Mouse (Mus musculus) cerebral cortex, adult 2 months (tissue): ENCODE measurements around the gene Chrd.

ENCODE experiments used
- WGBS: fragments of 180-500 bp; shearing (Covaris S2); methylation state at CpG from one replicate; pipeline ENCODE4 v1.1.7; 2018; 5-methylcytosine and 5-hydroxymethylcytosine counted together

Gene Chrd

DNA sequence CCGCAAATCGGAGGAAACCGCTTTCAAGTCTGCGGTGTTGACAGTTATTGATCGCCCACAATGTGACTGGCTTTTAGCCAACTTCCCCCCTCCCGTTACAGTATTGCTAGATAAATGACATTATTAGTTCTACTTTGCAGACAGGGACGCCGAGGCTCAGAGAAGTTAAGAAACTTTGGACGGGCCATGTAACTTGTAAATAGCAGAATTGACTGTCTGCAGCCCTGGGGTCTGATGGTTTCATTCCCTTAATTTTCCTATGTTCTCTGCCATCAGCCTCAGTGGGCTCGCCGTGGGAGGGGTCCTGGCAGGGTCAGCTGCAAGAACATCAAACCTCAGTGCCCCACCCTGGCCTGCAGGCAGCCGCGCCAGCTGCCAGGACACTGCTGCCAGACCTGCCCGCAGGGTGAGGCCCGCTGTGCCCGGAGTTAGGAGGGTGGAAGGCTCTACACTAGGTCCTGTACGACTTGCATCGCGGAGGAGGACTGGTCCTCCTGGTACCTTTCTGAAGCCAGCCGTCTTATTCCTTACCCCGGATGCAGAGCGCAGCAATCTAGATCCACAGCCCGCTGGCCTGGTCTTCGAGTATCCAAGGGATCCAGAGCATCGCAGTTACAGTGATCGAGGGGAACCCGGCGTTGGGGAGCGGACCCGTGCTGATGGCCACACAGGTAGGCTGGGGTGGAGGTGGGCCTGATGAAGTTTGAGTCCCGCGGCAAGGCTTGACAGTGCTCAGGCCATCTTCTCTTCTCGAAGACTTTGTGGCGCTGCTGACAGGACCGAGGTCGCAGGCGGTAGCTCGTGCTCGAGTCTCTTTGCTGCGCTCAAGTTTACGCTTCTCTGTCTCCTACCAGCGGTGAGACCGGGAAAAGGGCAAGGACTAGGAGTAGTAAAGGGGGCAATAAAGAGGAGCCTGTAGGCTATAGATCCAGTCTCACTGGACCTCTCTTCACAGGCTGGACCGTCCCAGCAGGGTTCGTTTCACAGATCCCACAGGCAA, 1.1 kb downstream of the Chrd start, which contains the start of gene Thpo:
Gene Thpo, minus strand, starts transcription at position 781 of the 1,000 bp plus-strand sequence.
- 14% methylated on average over 45 of the region's 45 CpGs for WGBS

DNA sequence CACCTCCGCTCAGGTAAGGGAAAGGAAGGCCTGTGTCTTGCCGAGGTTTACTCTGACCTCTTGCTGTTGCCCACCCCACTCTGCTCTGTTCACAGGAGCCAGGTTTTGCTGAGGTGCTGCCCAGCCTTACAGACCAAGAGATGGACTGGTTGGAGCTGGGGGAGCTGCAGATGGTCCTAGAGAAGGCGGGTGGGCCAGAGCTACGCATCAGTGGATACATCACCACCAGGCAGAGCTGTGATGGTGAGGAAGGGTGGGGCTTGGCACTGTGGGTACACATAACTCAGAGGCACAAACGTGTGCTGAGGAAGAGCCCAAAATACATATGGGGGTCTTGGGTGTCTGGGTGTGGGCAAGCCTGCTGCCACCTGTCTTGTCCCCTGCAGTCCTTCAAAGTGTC, 2.7 kb downstream of the Chrd start:
- WGBS, result 81% methylated on average over 5 of the region's 5 CpGs

DNA sequence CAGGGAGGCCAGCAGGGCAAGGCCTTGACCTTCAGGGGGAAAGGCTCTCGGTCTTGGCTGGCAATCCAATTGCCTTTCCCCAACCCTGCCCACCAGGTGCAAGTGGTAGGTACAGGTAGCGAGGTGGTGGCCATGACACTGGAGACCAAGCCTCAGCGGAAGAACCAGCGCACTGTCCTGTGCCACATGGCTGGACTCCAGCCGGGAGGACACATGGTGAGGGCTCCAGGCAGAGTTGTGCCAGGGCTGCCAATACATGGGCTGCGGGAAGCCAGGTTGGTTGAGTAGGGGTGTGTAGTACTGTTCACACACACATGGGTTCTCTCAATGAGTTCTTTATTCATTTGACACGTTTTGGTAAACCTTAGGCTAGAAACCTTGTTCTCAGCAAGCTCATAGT, 3.2 kb downstream of the Chrd start:
- 91% methylated on average over 7 of the region's 7 CpGs for WGBS

DNA sequence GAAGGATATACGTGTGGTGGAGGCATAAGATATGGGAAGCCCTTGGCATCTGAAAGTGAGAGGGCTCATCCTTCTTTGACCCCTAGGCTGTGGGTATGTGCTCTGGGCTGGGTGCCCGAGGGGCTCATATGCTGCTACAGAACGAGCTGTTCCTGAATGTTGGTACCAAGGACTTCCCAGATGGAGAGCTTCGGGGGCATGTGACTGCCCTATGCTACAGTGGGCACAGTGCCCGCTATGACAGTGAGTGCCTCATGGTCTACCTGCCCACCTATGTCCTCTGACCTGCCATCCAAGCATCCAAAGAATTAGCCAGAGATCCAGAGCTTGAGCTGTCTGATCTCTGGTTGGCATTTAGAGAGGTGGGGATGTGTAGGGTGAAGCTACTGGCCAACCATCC, 3.9 kb downstream of the Chrd start:
- WGBS, result 86% methylated on average over 5 of the region's 5 CpGs

DNA sequence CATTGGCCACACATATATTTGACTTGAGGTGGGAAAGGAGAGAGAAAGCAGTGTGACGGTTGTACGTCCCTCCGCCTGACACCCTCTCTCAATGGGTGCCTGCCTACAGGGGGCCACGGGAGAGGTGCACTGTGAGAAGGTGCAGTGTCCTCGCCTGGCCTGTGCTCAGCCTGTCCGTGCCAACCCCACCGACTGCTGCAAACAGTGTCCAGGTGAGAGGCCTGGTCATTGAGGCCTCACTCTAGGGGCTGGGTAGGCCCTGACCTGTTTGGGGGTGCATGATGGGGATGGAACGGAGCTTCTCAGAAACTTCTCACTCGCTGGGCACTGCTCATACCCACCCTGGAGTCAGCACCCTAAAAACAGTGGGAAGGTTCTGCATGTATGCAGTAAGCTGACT, 6.9 kb downstream of the Chrd start:
- WGBS, result 96% methylated on average over 9 of the region's 9 CpGs

DNA sequence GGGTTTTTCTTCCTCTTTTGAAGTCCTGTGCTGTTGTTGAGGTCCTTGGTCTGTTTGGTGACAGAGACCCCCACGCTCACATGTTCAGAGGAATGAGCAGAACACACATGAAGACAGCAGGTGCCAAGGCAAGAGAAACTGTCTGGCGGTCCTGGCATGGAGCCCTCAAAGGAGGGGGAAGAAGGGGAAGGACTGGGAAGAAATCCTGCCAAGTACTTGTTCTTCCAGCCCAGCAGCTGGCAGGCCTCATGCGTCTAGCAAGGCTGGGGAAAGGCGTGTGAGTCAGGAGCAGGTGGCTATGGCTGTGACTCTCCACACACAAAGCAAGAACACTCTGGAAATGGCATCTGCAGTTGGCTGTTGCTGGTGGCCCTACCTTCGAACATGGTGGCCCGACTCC, 13.7 kb downstream of the Chrd start:
- 27% methylated on average over 6 of the region's 6 CpGs for WGBS

DNA sequence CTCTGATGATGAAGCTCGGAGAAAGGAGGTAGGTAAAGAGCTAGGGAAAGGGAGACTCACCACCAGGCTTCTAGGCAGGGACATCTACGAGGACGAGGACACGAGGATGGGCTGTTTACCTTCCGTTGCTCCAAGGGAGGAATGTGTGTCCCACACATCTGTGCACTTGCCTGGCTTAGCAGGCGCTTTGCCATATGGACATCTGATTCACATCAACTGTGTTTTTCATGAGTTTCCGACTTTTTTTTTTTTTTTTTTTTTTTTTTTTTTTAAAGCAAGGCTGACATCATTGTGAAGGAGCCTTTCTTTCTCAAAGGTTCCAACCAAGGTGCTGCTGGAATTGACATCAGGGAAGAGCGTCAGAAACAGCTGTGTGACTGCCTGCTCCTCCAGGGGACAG, 17.6 kb downstream of the Chrd start:
- WGBS, result 44% methylated on average over 8 of the region's 8 CpGs

DNA sequence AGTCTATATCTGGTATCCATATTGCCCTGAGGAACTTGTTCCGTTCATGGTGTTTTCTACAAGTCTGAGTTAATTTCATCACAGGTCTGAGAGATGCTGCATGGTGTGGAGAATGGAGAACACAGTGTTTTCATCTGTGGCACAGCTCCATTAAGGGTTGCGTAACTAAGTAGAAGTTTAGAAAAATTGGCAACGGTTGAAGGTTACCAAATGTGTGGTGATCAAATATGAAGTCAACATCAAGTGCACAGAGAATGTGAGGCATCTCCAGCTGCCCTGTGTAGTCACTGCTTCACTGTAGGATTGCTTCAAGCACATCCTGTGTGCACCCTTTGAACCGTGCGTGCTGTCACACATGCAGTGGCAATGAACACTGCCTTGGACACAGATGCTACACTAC, 23.1 kb downstream of the Chrd start:
- 91% methylated on average over 5 of the region's 5 CpGs for WGBS

DNA sequence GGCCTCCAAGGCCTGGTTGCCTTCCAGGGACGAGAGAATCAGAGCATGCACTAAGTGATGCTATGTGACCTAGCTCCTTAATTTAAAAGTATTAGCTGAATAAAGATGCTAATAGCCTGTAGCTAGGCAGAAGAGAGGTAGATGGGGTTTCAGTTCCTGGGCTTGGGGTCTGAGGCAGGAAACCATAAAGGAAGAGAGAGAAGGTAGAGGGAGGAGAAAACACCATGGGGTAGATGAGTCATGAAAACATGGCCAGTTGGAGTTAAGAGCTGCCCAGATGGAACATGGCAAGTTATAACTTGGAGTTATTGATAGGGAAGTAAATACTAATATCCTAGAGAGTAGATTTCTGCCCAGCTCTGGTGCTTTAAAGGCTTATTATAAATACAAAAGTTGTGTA, 24.5 kb downstream of the Chrd start:
- 85% methylated on average over 1 of the region's 1 CpGs for WGBS

DNA sequence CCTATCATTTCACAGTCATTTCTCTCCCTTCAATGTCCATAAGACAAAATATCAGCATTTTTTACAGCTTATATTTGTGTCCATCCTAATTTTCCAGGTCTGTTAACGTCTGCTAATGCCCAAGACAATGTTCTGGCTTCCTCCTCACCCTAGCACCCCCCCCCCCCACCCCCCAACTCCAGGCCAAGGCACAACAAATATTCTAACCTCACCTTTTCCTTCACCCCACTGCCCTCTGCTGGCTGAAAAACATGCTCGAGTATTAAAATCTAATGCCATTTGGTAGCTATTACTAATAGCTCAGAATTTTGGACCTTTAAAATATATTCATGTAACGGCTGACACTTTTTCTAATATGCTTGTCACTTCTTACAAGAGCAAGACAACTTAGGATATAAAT, 28.8 kb downstream of the Chrd start:
- WGBS, result 16% methylated on average over 3 of the region's 3 CpGs

DNA sequence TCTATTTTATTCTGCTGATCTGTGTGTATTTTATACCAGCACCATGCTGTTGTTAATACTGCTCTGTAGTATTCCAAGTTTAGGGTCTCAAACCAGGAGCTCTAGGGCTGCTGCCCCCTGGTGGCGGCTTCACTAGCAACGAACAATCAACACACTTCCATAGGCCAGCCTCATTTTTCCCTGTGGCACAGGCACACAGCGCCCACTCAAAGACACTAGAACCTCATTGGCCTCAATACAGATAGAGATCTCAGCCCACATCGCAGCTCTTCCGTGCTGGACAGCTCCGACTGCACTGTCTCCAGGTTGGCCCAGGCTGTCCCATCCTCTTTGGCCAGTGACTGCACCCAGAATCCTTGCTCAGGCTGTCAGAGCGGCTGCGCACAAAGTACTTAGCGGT, 32.3 kb downstream of the Chrd start:
- 59% methylated on average over 9 of the region's 9 CpGs for WGBS

DNA sequence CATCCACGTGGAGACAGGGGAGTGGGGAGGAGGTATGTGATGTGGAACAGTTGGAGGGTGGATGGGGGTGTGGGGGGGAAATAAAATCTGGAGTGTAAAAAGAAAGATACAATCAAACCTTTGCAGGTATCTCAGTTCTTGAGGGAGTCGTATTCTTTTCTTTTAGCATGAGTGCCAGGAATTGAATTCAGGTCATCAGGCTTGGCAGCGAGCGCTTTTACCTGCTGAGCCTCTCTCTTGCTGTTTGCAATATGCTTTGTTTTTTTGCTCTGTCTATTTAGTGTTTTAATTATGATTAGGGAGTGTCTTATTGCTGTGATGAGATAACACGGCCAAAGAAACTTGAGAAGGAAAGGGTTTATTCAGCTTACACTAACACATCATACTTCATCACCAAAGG, 42.1 kb downstream of the Chrd start:
- 78% methylated on average over 5 of the region's 5 CpGs for WGBS

DNA sequence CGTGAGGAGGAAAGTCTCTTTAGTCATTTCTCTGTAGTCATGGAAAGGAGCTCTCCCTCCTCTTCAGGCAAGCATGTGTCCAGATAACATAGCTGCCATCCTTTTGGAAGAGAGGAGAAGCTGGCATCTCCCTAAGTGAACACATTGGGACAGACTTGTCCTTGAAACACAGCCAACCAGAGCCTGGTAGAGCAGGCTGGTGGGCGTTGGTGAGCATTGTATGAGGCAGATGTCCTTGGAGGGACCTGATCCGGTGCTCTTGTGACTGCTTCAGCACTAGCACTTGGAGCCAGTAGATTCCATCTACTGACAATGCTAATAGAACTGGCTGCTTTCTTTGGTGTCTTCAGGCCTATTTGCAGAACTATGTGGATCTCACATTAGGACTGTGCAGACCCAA, 46.9 kb downstream of the Chrd start:
- 51% methylated on average over 3 of the region's 3 CpGs for WGBS

DNA sequence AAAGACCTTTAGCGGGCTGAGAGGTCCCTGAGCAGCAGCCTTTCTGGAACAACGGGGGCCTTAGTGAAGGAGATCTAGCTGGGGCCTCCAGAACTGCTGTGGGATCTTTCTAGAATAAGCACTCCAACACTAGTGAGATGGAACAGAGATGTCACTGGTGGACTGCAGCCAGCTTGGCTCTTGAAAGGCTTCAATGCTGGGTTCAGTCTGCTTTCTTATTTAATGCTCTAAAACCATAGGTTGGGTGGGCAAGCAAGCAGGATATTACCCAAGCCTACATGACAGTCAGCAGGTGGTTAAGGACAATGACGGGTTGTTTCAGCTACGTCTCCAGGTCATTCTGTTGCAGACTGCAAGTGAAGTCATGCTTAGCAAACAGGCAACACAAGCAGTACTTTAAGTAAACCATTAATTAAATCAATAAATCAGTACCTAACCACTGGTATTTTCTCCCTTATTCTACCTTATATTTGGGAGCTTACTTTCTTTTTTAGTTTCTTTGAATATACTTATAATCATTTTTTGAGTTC, 48.2 kb downstream of the Chrd start:
- 79% methylated on average over 4 of the region's 4 CpGs for WGBS

DNA sequence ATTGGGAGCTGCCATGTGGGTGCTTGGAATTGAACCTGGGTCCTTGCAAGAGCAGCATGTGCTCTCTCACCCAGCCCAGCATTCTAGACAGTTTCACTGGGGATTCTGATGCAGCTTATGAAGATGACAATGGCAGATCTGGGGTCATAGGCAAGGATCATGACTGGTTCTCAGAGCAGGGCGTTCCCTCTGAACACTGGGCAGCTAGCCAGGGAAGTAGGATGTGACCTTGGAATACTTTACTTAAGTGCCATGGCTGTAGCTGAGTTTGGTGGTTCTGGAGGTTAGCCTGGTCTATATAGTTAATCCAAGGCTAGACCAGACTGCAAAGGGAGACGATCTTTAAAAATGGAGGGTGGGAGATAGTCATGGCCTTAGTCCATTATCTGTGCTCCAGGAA, 51.0 kb downstream of the Chrd start:
- 85% methylated on average over 2 of the region's 2 CpGs for WGBS

DNA sequence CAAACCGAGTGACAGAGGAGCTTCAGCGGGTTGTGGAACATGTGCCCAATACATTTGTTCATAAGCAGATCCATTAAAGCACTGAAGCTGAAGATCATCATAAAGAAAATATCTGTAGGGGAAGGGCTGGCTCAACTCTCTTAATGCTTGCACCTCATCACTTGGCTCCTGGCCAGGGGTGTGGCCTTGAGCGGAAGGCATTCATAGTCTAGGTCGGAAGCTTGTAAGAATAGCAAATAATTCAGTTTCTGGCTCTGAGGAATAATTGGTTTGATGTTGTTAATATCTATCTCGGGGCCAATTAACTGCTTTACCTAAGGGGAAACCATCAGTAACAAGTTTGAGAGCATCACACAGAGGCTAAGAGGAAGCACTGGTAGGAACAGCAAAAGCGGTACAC, 53.6 kb downstream of the Chrd start:
- WGBS, result 83% methylated on average over 6 of the region's 6 CpGs

DNA sequence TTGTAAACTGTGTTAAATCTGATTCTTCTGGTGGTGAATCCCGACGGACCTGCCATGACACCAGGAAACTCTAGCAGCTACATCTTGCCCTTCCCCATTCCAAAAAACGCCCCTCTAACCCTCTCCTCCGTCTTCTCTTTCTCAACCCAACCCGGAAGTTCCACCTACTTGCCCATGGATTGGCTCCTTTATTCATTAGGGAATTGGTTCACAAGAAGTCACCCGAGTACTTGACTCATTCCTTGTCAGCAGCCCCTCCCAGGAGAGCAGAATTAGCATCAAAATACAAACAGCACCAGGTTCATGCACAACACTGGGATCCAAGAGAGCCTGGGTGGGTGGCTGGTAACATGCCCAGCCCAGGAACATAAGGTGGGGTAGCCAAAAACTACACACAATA, 58.9 kb downstream of the Chrd start:
- WGBS, result 68% methylated on average over 6 of the region's 6 CpGs
